Mouse (Mus musculus) right cerebral cortex, postnatal 36 days (tissue): ENCODE results near the gene Ttc39b.
"Not testable (repeated sequence)": the region's sequence is repeated elsewhere in the genome, so short reads cannot be mapped to it uniquely, and the experiment has no call there.

ENCODE experiments used
- DNase-seq, 2 experiments: peaks; one replicate each; pipeline ENCODE4 v3.0.0; 2022; ENCODE audit warnings: low spot score in 2 of 2, mixed read lengths in 1 of 2

The Ttc39b gene

DNA sequence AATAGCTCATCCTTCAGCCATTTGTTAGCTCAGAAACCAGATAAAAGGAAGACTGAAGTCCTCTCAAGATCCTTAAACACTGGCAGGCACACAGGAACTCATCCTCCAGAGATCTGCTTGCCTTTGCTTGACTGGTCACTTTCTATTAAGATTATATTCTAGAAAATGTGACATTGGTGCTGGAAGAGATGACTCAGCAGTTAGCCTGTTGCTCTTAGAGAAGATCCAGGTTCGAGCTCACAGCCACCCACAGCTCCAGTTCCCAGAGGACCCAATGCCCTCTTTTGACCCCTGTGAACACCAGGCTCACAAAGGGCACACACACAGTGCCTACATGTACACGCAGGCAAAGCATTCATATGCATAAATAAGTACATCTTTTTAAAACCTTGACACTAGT, 49.8 kb downstream of the Ttc39b start:
- no peak for DNase-seq

DNA sequence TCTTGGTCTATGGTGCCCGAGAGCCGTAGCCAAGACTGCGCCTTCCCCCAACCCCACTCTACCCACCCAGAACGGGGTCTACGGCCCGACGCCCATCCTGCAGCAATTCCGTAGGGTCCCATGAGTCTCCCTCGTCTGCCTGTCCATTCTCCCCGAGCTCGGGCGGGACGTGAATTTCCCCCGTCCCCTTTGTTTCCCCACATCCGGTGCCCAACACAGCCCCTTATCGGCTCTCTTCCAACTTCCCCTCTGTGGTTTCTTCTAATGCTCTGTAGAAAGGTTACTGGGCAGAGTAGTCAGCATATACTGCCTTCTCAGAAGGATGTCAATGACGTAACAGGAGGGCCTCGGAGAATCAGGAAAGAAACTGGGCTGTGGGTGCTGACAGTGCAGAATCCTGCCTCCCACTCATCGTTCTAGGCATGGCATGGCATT, 50.4 kb downstream of the Ttc39b start:
- DNase-seq, result no peak

GRCm38 (mm10) chr4:83272917-83273615, 51.0 kb downstream of the Ttc39b start:
- no peak for DNase-seq

GRCm38 (mm10) chr4:83270481-83270880, 53.6 kb downstream of the Ttc39b start:
- DNase-seq, result no peak

GRCm38 (mm10) chr4:83269614-83270013, 54.4 kb downstream of the Ttc39b start:
- DNase-seq, result no peak

- no peak for DNase-seq
Observed at GRCm38 (mm10) chr4:83265926-83266692, 57.9 kb downstream of the Ttc39b start.

DNA sequence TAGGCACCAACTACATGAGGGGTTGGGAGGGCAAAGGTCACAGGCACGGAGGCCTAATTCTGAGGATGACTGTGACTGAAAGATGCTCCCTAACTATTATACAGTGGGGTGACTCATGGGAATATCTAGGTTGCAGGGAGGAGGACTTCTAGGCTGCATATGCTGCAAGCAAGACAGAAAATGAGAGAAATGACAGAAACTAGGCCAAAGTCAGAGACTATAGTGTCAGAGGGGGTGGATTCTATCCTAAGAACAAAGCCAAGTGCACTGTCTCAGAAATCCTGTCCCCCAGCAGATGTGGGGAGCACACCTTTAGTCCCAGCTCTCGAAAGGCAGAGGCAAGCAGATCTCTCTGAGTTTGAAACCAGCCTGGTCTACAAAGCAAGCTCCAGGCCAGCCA, 59.2 kb downstream of the Ttc39b start:
- no peak for DNase-seq

DNA sequence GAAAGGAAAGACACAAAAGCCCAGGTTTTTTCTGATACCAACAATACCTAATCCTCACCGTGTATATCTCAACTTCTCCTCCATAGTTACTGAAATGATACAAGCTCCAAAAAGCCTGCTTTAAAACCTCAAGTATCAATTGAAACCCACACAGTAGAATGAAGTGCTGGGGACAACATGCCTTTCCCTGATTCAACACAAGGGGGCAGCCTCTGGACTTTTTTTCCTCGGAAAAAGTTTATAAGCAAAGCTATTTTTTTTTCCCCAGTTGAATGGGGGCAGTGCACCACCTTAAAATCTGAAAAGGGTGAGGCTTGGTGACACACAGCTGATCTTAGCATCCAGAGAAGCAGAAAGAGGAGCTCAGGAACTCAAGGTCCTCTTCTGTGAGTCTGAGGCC, 62.1 kb downstream of the Ttc39b start:
- no peak for DNase-seq

- no peak for DNase-seq
Observed at GRCm38 (mm10) chr4:83259690-83260089, 64.4 kb downstream of the Ttc39b start.

GRCm38 (mm10) chr4:83258273-83258672, 65.8 kb downstream of the Ttc39b start:
- DNase-seq, result no peak

DNA sequence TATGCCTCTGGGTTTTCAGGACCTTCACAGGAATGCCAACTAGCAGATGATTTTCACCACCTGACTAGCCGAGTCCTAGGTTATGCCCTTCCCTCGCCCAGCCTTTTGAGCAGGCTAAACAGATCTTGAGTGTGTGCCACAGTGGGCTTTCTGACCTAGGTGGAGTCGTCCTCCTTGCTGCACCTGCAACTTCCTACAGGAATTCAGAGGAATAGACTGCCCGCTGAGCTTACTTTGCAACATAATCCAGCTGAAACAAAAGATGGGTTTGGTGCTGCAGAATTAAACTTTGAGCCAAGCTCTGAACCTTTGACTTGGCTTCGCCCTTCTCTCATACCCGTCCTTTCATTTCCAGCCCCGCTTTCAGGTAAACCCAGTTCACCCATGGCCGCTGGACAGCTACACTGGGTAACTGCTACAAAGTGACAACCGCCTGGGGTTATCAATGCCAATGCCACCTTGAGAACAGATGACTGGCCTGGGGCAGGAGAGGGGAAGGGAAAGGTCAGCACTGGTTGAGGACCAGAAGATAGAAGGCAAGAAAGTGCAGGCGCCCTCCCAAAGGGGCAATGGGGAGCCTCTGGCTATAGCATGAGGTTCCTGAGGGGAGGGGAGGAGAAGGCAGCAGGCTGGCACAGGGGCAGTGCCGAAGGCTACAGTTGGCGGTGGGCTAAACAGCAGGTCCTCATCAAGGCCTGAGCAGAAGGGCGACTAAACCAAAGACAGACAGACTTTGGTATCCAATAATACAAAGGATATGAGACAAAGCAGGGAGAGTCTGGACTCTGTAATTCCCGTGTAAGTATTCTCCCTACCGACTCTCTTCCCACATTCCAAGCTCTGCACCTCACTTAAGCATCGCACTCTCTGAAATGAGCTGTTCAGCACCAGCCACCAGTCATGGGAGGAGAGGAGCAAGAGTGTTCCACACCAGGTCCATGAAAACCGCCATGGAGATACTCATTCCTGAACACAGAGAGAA, 66.5 kb downstream of the Ttc39b start:
- no peak for DNase-seq

DNA sequence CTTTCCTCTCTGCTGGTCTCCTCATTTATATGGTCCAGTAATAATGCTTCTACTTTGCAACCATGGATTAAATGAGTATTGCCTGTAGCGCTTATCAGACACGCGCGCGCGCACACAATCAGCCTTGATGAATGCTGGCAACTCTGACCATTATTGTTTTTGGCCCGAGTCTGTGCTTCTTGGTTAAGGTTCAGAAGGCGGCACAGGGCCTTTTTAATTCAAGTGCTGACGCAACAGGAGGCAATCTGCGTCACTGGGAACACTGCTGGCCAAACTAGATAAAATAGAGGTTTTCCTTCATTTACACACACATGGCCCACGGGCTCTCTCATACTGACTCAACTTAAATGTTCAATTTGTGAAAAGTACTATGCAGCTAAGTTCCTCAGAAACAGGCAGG, 67.3 kb downstream of the Ttc39b start:
- no peak for DNase-seq

- no peak for DNase-seq
Observed at GRCm38 (mm10) chr4:83254941-83255340, 69.1 kb downstream of the Ttc39b start.

GRCm38 (mm10) chr4:83253679-83254078, 70.4 kb downstream of the Ttc39b start:
- no peak for DNase-seq

- no peak for DNase-seq
Observed at GRCm38 (mm10) chr4:83243706-83244105, 80.3 kb downstream of the Ttc39b start.

DNA sequence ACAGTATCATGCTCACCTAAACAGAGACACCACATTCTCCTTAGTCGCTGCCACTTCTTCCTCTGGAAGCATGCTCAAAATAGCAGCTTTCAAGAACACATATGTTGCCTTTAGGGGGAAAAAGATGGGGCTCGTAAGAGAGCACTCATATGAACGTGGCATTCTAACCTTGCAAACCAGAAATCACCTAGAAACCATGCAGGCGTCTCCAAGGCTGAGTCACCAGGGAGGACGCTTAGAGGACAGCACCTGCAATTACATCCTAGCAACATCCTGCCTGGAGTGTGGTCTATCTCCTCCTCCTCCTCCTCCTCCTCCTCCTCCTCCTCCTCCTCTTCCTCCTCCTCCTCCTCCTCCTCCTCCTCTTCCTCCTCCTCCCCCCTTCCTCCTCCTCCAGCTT, 82.4 kb downstream of the Ttc39b start:
- DNase-seq, result no peak

DNA sequence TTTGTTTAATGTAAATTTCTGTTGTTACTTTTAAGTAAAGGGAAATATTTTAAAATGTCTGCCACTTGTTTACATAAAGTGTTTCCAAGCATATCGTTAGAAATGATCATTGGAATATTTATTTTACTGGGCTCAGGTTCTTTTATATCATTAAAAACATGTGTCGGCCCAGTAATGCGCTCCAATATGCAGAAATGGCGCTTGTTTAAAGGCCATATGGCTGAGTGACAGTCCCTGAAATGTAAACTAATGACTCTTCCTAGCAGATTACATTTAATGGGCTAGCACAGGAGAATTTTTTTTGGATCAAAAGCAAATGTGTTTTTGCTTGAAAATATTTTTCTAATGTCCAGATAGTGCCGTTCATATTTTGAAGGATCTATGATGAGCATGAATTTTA, 86.4 kb downstream of the Ttc39b start:
- no peak for DNase-seq

- DNase-seq, result not testable (repeated sequence)
Observed at GRCm38 (mm10) chr4:83235304-83235703, 88.8 kb downstream of the Ttc39b start.

- no peak for DNase-seq
Observed at GRCm38 (mm10) chr4:83234739-83235138, 89.3 kb downstream of the Ttc39b start.

- DNase-seq, result no peak
Observed at GRCm38 (mm10) chr4:83234132-83234531, 89.9 kb downstream of the Ttc39b start.

GRCm38 (mm10) chr4:83233181-83234123, 90.6 kb downstream of the Ttc39b start:
- peak; percentile 72 to 81 for DNase-seq
